Mouse (Mus musculus) thymus, adult 2 months (tissue): ENCODE measurements around the gene Hoxb3.

Source experiments
- CTCF ChIP-seq: fragments of 200-500 bp; IDR thresholded peaks from 2 replicates; pipeline ENCODE4 v1.5.1; 2012; ENCODE audit warnings: mild to moderate bottlenecking, control low read depth, low read length, moderate library complexity, borderline replicate concordance; ENCODE audit not compliant: control insufficient read depth, poor library complexity, insufficient read depth; ENCODE audit errors: extremely low read depth
- POLR2A ChIP-seq: fragments of 200-500 bp; IDR thresholded peaks from 2 replicates; pipeline ENCODE4 v1.6.1; 2012; ENCODE audit warnings: mild to moderate bottlenecking, low read length, control low read depth, moderate library complexity; ENCODE audit not compliant: control insufficient read depth, poor library complexity, insufficient read depth; ENCODE audit errors: extremely low read depth

GRCm38 (mm10) chr11:96327122-96327521 is 4.0 kb downstream of the Hoxb3 start:
- TF ChIP-seq CTCF: no peak
- no peak for TF ChIP-seq POLR2A
